Mouse (Mus musculus) cortical plate, adult 2 months (tissue): ENCODE results near the gene Dennd5b.

Experiments
- CTCF ChIP-seq: fragments of 200-500 bp; IDR thresholded peaks from 2 replicates; pipeline ENCODE4 v1.5.1; 2011; ENCODE audit warnings: mild to moderate bottlenecking, control low read depth, low read length; ENCODE audit not compliant: insufficient read depth; ENCODE audit errors: extremely low read depth
- POLR2A ChIP-seq: fragments of 200-500 bp; IDR thresholded peaks from 2 replicates; pipeline ENCODE4 v1.6.1; 2011; ENCODE audit warnings: mild to moderate bottlenecking, low read length, control low read depth; ENCODE audit not compliant: insufficient read depth; ENCODE audit errors: extremely low read depth

DNA sequence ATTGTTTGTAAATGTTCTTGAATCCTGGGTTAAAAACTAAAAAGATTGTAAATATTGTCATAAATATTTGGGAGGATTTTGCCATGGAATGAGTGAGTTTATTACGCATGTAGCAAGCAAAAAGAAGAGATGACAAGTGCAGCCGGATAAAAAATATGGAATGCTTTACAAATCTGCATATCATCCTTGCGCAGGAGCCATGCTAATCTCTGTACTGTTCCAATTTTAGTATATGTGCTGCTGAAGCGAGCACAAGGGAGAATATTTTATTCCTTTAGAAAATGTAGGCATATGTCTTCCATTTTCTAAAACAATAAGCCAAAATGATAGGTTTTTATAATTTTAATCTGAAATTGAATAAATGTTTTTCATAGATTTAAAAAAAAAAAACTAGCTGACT lies 27.6 kb downstream of the Dennd5b start:
- no peak for TF ChIP-seq POLR2A
- TF ChIP-seq CTCF, result no peak
